Mouse (Mus musculus) activated CD4-positive, CD25-positive, alpha-beta regulatory T cell, adult 4 months (primary cell): ENCODE data around the gene Gm5129. TPM values are rescaled to one million over a fixed set of nuclear protein-coding genes. Genes with fewer than 3 reads are reported as not detected.
"Not testable (repeated sequence)": the region's sequence is repeated elsewhere in the genome, so short reads cannot be mapped to it uniquely, and the experiment has no call there.

Source experiments
- ATAC-seq: one replicate; pipeline ENCODE4 v1.8.0; 2017
- polyA plus RNA-seq, 2 experiments: library from polyadenylated mRNA; unstranded; fragments of 100-300 nt; shearing (Covaris generic); gene quantifications; one replicate each; pipeline ENCODE4 v1.2.1; 2017

Gm5129 gene
- polyA plus RNA-seq: not detected

DNA sequence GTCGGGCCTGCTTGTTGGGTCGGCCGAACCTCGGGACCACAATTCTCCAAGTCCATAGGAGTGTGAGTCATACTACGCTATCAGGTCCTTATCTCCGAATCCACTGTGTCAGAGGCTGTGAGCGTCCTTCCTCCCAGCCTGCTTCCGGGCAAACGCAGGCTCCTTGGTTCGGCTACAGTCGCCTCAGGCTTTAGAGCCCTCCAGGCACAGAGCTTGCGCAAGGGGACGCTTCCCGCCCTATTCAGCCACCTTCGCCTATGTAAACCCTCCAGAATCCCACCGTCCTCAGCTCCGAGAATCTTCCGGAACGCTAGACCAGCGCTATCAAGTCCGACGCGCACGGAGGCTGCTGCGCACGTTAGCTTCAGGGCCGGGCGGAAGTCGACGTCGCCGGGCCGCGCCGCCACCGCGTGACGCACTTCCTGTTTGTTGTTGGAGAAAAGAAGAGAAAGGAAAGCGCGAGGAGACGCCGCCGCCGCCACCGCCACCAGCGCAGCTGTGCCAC lies at the start of gene Gm5129, which contains the start of gene Dnajb6:
TSS of gene Gm5129 (minus strand) at position 380 of the 505 bp plus-strand sequence.
TSS of gene Dnajb6 (plus strand) at position 132 of the 505 bp plus-strand sequence.
- peak; percentile 87 for ATAC-seq

DNA sequence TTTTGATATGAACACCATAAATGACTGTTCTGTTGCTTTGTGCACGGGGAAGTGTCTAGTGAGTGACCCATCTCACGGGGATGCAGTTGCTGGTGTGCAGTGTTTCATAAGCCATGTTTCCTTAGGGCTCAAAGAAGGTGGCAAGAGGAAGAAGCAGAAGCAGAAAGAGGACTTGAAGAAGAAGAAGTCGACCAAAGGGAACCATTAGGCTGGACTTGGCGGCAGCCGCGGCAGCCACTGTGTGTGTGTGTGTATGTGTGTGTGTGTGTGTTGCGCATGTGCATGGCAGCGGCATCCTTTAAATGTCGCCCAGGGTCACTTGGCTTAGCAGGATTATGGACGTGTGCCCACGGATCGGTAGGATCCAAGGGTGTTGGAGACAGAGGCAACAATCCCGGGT lies 49.2 kb upstream of the Gm5129 start:
- not testable (repeated sequence) for ATAC-seq

DNA sequence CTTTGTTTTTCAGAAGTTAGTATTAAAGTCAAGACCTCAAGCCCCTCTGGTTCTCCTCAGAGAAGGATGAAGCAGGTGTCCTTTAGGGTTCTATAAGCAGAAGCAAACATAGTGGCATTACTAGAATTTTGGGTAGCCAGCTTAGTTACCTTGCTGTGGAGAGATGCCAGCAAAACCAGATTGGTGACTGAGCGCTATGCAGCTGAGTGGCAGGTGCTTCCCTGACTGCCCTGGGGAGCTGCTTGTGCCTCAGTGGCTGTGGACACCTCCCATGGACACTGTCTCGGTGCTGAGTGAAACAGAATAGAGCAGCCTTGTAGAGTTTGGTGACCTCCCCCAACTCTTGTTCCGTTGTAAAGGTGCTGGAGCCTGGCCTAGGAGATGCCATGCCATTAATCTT lies 46.5 kb upstream of the Gm5129 start:
- no peak for ATAC-seq

DNA sequence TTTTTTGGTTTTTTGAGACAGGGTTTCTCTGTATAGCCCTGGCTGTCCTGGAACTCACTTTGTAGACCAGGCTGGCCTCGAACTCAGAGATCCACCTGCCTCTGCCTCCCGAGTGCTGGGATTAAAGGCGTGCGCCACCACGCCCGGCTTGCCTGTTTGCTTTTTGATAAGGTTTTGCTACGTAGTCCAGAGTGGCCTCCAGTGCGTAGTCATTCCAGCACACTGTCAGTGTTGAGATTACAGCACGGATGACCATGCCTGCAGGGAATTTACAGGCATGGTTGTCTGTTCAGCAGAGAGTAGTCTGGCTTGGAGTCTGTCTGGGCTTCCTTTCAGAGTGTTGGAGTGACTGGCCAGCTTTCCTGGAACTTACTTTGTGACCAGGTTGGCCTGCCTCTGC lies 44.0 kb upstream of the Gm5129 start:
- not testable (repeated sequence) for ATAC-seq

DNA sequence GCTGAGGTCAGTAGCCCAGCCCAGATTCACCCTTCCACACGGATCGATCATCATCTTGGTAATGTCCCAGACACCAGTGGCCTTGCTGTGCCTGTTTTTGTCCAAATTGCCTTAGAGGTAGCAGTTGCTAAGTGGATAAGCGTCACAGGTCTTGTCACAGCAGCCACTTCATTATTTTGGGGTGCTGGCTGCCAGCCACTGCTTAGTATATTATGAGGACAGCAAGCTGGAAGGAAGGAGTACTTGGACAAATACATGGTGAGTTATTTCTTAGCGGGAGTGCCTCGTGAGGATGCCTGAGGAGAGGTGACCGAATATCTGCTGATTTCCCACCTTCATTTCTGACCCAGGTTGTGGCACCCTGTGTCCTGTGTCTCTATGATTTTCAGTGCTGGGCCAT lies 42.3 kb upstream of the Gm5129 start:
- no peak for ATAC-seq

DNA sequence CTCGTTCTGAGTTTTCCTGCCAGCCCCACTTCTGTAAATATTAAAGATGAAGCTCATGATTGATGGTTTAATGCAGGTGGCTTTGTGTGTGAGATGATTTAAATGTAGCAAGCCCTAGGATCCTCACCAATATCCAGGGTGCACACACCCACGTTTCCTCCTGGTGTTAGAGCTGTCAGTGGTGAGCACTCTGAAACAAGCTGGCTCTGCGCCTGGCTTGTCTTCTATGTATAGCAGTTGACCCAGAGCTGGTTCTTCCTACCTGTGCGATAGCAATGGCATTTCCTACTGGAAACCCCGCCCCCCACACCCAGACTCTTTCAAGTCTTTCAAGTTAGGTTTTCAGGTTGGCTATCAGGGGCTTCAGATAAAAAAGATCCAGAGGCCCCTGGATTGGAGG lies 39.7 kb upstream of the Gm5129 start:
- ATAC-seq: no peak

DNA sequence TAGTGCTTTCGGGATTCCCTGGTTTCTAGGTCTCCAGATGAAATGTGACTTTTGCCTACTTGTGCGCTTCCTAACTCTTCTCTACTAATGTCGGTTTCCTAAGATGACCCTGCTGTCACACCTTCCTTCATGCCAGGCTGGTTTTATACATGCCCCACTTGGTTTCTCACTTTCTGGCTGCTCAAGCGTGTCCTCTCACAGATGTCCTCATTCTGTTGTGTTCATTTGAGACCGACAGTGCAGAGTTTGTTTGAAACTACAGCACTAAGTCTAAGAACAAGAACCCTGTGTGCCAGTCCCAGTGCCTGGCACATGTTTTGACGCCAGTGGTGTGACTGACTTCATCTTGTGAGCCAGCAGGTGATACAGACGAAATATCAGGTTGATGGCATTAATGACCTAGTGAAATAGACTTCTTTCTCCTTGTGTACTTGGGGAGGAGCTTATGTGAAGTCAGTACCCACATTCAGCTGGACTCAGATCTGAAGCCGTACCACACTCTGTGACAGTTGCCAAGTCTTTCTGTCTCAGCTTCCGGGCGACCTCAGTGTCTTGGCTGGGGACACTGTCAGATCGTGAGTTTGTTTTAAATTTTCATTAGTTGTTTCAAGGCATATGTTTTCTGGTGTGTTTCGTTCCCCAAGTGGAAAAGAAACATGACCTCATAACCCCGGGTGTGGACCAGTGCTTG lies 37.9 kb upstream of the Gm5129 start:
- no peak for ATAC-seq

DNA sequence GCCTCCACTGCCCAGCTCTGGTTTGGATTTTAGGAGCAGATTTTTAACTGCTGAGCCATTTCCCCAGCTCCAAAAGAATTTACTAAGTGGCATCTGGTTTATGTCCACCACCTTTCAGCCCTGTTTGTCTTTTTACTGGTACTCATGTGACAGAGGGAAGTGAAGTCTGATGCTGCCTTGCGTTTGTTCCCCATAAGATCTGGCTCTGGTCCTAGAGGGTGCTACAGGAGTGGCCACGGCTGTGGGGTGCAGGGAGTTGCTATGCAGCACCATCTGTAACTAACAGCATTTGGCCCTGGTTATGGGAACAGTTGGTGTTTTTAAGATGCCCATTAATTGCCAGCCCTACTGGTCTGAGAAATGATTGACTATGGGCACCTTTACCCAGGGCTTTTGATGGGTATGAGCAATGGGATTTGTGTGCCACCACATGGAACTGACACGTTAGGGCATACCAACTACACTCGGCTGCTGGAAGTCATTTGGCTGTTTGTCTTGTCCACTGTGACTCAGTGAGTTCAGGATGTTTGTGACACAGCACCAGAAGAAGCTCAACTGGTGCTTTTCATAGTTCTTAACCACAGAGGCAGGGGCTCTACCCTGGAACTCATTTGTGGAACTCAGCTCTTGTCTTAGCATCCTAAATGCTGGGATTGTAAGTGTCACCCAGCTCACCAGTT lies 37.1 kb upstream of the Gm5129 start:
- no peak for ATAC-seq

DNA sequence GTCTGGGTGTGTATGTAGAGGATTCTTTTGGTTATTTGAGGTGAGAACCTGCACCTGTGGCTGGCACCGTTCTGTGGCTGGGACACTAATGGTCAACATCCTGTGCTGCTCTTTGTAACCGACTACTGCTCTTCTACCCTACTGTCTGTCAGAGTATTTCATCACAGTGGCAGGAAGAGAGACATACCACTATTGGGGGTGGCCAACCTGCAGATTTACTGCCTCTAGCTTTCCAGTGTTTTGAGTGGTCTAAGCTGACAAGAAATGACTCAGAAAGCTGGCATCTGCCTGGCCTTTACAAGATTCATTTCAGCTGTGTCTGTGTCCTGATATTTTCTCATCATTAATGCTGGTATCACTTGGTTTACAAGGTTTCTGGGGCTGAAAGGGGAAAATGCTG lies 36.3 kb upstream of the Gm5129 start:
- no peak for ATAC-seq

DNA sequence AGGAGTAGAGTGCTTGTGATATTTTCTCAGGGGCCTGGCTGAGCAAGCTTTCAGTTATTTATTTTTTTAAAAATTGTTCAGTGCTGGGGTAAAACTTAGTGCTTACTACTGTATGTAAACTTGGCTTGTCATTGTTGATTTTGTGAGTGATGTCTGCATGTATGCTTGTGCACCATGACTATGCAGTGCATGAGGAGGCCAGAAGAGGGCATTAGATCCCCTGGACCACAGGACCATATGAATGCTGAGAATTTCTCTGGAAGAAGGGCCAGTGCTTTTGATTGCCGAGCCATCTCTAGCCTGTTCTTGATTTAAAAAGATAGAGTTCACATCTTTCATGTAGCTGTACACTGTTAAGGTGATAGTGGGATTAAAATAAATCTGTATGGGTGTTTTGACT lies 35.2 kb upstream of the Gm5129 start:
- no peak for ATAC-seq

DNA sequence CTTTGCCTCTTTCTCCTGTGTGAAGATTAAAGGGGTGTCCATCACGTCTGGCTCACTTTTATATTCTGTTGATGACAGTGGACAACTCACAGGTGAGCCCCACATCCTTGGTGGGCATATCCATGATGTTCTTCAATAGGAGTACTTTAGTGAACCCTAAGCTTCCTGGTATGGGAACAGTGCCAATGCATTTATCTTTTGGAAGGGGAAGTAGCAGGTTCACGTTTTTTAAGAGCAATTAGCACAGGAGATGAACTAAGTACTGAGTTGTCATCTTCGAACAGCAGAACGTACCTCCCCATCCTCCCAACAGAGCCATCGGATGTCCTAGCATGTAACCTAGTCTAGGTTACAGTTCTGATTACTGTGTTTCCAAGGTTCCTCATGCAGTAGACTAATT lies 23.6 kb upstream of the Gm5129 start:
- no peak for ATAC-seq

DNA sequence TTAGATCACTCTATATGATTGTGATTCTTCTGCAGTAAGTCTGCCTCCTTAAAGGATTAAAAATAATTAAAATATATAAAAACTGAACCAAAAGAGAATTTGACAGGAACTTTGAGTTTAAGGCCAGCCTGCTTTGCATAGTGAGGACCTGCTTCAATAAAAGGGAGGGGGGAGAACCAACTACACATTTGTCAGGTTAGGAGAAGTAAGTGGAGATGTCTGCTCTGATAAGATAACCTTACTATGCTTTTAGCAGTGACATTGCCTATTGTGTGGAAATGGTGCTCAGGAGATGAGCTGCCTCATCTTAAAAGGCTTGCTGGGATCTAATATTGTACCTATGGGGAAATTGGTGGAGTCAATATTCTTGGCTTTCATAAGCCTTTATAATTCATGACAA lies 17.2 kb upstream of the Gm5129 start:
- no peak for ATAC-seq

DNA sequence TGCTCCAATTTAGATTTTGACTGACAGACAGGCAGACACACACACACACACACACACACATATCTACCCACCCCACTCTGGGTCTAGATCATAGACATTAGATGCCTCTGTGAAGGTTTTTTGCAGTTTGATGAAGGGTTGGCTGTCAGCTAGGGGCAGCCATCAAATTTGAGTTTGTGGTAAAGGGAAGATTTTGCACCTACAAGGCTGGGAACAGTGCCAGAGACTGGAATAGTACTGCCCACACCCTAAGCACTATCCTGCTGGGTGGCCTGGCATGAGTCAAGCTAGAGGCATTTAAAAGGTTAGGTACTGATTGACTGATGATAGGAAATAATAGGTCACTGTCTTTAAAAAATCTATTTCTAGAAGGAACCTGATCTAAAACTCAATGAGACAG lies 15.6 kb upstream of the Gm5129 start:
- no peak for ATAC-seq

DNA sequence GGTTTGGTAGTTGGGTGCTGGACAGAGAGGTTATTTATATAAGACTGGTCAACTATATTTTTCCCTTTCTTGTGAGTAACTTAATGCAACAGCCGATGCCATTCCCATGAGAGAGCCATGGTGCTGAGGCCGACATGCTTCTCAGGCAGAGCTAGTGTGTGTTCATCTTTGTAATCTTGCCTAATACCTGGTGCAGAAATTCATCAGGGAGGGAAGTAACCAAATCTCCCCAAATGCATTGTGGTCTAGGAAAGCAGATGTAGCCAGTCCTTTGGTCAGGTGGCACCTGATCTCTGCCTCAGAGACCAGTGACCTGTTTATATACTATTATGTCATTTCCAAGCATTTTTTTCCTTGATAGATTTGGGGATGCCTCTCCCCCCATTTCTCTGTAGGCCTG lies 11.9 kb upstream of the Gm5129 start:
- no peak for ATAC-seq

DNA sequence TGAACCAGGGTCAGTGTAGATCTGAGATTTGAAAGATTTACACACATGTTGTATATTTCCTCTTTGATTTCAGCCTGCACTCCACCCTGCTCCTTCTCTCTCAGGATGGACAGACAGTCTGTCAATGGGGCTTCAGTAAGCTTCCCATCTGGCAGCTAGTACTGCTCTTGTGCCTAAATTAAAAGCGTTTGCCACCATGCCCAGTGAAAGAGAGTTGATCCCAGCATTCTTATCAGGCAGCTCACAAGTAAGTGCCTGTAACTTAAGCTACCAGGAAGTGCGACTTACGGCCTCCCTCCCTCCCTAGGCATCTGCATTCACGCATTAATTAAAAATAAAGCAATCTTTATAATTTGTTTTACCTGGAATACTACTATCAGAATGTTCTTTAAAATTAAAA lies 5.4 kb upstream of the Gm5129 start:
- ATAC-seq: no peak

DNA sequence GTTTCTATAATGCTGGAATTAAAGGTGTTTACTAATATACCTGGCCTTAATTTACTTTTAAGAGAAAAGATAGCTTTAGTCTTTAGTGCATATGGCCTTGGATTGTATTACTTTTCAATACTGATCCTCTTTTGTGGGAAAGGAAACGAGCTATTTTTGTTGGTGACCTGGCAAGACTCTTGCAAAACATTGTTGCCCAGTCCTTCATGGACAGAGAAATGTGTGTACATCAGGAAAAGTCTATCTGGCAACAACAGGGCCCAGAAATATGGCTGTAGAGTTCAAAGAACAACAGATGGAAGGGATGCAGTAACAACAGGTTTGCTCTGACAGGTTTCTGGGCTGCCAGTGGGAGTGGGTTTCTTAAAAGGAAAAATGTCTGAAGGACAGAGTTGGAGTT lies 4.9 kb upstream of the Gm5129 start:
- no peak for ATAC-seq

DNA sequence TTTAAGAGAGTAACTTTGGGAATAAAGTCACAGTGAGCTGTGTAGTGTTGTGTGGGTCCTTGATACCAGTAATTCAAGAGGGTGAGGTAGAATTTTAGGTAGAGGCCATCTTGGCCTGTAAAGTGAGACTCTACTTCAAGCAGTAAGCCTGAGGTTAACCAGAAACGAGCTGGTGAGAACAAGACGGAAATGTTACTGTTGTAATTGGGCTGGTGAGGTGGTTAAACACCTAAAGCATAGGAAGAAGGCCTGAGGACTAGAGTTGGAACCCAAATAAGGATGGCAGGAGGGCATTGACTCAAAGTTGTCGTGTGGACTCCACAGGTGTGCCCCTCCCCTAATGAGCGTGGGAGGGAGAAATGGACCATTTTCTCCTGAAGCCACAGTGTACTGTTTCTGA lies 2.3 kb upstream of the Gm5129 start:
- ATAC-seq: no peak

DNA sequence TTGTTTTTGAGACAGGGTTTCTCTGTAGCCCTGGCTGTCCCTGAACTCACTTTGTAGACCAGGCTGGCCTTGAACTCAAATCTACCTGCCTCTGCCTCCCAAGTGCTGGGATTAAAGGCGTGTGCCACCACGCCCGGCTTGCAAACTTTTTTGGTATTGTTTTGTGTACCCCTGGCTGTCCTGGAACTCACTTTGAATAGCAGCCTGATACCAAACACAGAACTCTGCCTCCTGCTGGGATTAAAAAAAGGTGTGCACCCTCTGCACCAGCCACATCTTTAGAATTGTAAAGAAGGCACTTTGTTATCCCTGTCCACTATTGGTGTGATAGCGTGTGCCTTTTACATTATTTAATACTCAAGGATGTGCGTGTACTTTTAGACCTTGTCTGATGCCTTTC lies 1.7 kb upstream of the Gm5129 start:
- no peak for ATAC-seq

DNA sequence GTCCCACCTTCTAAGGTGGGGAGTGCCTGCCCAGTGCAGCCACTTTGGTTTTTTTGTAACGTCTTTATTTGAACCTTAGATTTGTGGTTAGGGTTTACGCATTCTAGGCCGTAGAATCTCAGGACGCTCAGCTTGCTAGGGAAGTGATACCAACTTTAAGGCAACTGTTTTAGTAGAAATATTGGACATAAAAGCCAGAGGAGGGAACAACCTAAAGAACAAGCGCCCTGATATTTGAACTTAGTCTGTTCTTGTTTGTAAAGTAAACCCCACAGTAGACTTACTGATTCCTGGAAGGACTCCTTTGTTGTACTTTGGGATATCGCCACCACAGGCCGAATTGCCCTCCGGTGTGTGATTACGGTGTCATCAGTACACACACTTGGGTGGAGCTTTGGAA lies 1.2 kb upstream of the Gm5129 start:
- no peak for ATAC-seq

DNA sequence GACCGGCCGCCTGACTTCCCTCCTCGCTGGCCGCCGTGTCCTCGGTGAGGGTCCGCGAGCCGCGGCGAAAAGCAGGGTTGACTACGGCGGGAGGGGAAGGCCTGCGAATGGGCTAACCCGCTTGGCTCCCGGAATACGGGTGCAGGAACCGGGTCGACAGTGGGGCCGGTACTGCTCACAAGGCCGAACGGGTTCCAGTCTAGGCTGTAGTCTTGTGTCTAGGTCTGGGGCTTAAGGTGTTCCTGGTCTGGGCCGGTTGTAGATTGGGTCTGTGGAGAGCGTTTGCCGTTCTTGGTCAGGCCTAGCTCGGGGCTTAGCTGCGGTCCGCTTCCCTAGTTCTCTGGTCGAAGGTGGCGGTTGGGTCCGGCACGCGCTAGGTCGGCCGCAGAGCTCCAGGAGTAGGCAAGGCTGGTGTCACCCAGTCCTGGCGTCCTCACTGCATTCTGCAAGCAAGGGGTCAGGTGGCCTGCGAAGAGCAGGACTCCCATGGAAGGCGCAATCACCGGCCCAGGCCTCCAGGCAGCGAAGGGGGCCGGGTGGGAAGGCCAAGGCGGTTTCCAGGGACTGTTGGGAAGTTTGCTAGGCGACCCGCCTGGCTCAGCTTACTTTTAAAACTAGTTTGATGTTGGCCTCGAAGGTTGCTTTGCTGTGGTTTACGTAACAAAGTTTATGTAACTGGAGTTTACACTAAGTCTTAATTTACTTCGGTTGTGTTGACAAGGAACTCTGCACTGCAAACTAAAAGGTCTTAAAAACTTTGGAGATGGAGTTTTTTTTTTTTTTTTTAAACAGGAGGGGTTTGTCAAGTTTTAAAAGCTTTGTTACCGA lies 551 bp upstream of the Gm5129 start:
- peak; percentile 15 for ATAC-seq

DNA sequence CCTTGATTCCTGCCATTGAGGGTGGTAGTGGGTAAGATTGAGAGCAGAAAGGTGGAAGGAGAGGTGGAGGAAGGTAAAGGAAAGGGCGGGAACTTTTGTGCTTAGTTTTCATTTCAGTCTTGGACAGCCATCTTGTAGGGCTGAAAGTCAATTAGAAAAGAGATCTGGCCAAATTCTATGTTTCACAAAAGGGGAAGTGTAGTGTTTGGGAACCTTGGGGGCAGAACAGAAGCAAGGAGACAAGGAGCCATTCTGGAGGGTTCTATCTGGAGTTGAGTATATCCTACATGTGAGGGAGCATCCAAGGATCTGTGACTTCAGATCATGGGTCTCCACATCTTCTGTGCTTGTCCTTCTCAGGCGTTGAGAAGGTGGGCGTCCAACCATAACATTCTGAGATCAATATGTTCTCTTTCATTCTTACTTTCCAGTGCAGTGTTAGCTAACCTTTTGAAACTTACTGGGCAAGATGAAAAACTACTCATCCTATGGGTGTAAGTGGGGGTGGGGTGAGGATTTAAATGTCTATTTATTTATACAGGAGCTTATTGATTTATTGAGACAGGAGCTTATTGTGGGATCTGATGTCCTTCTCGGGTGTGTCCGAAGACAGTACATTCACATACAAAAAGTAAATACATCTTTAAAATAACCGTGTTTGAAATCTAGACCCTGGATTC lies 765 bp downstream of the Gm5129 start:
- ATAC-seq: no peak

DNA sequence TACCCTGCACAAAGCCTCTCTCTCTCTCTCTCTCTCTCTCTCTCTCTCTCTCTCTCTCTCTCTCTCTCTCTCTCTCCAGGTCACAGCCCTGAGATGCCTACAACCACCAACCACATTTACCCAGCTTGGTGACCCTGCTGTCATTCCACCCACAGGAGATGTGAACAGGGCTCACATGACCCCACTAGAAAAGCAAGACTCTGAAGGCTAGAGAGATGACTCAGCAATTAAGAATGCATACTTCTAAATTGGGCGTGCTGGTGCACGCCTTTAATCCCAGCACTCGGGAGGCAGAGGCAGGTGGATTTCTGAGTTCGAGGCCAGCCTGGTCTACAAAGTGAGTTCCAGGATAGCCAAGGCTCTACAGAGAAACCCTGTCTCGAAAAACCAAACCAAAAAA lies 9.7 kb downstream of the Gm5129 start:
- ATAC-seq: not testable (repeated sequence)

DNA sequence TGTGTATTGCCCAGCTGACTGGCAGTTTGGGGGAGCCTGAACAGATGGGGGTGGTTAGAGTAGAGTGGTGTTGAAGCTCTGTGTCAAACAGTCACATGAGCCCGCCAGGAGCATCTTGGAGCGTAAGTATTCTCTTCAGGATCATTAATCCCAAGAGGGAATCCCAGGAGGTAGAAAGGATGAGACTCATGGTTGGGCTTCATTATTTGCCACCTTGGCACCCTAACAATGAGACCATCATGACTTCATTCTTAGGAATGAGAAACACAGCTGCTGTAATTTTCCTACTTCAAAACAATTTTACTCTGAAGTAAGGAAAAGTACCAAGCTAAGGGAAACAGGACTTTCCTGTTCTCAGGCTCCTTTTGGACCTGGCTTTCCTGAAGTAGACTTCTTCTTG lies 10.4 kb downstream of the Gm5129 start:
- ATAC-seq: no peak
